ENCODE assay signal across 31 mouse cellular contexts in genomic region chr12:38970347-38970746, GRCm38 (mm10).
DNase-seq lines count a peak whose midpoint lies in the region; ATAC-seq lines count a peak whose summit lies in the region.
"Had no signal": no experiment of that assay in that cellular context is flagged by ENCODE, and none has a peak within 500 bp of the region (broad histone marks: within the 10 kb centered on the region; RNA-seq: fewer than 3 reads in every experiment).

No protein-coding gene starts in this region.

- no peaks in the 10 kb centered on the region for H3K27me3 ChIP-seq in liver, embryonic 12.5 days (replicated peaks)
- H3K27me3 ChIP-seq: embryonic facial prominence, embryonic 13.5 days; forebrain, embryonic 13.5 days; heart, embryonic 12.5 days; heart, embryonic 15.5 days; hindbrain, embryonic 13.5 days; intestine, embryonic 15.5 days had no signal

- 23% methylated on average over 2 of the region's 2 CpGs for WGBS in liver, embryonic 12.5 days (ENCODE audit: insufficient replicate concordance)

- H3K4me2 ChIP-seq in liver, embryonic 12.5 days, result no peak overlapping the region
- H3K4me2 ChIP-seq: embryonic facial prominence, embryonic 13.5 days; forebrain, embryonic 13.5 days; heart, embryonic 12.5 days; heart, embryonic 15.5 days; hindbrain, embryonic 13.5 days; intestine, embryonic 15.5 days had no signal

- ATAC-seq in granulocyte monocyte progenitor cell, adult 5-6 weeks (replicated peaks; ENCODE audit: poor library complexity, severe bottlenecking), result peak; percentile 27
- ATAC-seq in megakaryocyte progenitor cell, adult 5-6 weeks (replicated peaks; ENCODE audit: poor library complexity), result peak; percentile 77
- ATAC-seq in liver, embryonic 12.5 days, result no peak
- ATAC-seq: activated CD4-positive, CD25-positive, alpha-beta regulatory T cell, adult 4 months; forebrain, embryonic 13.5 days; forebrain, embryonic 16.5 days; hindbrain, embryonic 16.5 days; intestine, embryonic 15.5 days had no signal

- DNase-seq in 416B (ENCODE audit: low read depth) (peak; percentile 2), A20 (ENCODE audit: low read depth, low spot score) (peak; percentile 52), MN1 (ENCODE audit: low spot score) (no peak)
- DNase-seq in urinary bladder, postnatal 10 days (ENCODE audit: low spot score), result no peak
- DNase-seq: adrenal gland, adult 8-10 months; adrenal gland, postnatal 36 days; B cell, adult 2 months; cerebellum, adult 18-20 months; cerebellum, adult 9-10 months; cerebellum, postnatal 14 days; embryo, embryonic 11 days; gastrocnemius, postnatal 10 days; gastrocnemius, postnatal 36 days; heart, adult 18-20 months; heart, postnatal 10 days; kidney, adult 11 months had no signal

- no peaks in the 10 kb centered on the region for H3K36me3 ChIP-seq in liver, embryonic 12.5 days
- H3K36me3 ChIP-seq: embryonic facial prominence, embryonic 10.5 days; embryonic facial prominence, embryonic 13.5 days; heart, embryonic 12.5 days; heart, embryonic 15.5 days; hindbrain, embryonic 10.5 days; hindbrain, embryonic 13.5 days; intestine, embryonic 15.5 days had no signal

- H3K27ac ChIP-seq in liver, embryonic 12.5 days, result no peak overlapping the region
- H3K27ac ChIP-seq: embryonic facial prominence, embryonic 10.5 days; embryonic facial prominence, embryonic 13.5 days; forebrain, embryonic 13.5 days; heart, embryonic 15.5 days; hindbrain, embryonic 10.5 days; hindbrain, embryonic 13.5 days; intestine, embryonic 15.5 days had no signal

- no peak overlapping the region for H3K9ac ChIP-seq in liver, embryonic 12.5 days
- H3K9ac ChIP-seq: embryonic facial prominence, embryonic 13.5 days; forebrain, embryonic 13.5 days; heart, embryonic 12.5 days; heart, embryonic 15.5 days; hindbrain, embryonic 13.5 days; intestine, embryonic 15.5 days had no signal

- H3K4me3 ChIP-seq in liver, embryonic 12.5 days, result no peak overlapping the region
- H3K4me3 ChIP-seq: embryonic facial prominence, embryonic 10.5 days; embryonic facial prominence, embryonic 13.5 days; erythroblast, embryonic 14.5 days; forebrain, embryonic 13.5 days; heart, embryonic 12.5 days; heart, embryonic 15.5 days; hindbrain, embryonic 10.5 days; hindbrain, embryonic 13.5 days; intestine, embryonic 15.5 days had no signal

- H3K4me1 ChIP-seq in liver, embryonic 12.5 days, result no peaks in the 10 kb centered on the region
- H3K4me1 ChIP-seq: embryonic facial prominence, embryonic 10.5 days; embryonic facial prominence, embryonic 13.5 days; forebrain, embryonic 13.5 days; heart, embryonic 12.5 days; heart, embryonic 15.5 days; hindbrain, embryonic 10.5 days; hindbrain, embryonic 13.5 days; intestine, embryonic 15.5 days had no signal

- H3K9me3 ChIP-seq in liver, embryonic 12.5 days (replicated peaks), result no peaks in the 10 kb centered on the region
- H3K9me3 ChIP-seq: embryonic facial prominence, embryonic 10.5 days; embryonic facial prominence, embryonic 13.5 days; forebrain, embryonic 13.5 days; heart, embryonic 12.5 days; heart, embryonic 15.5 days; hindbrain, embryonic 10.5 days; hindbrain, embryonic 13.5 days; intestine, embryonic 15.5 days had no signal

Comparison
In these comparisons a context has a peak if more than half of its experiments do, and no peak if none do; other contexts are left out.
1. DNase-seq: peak in 416B (single experiment) and A20 (single experiment); none in urinary bladder, postnatal 10 days (single experiment) and MN1 (single experiment).